Mouse (Mus musculus): ENCODE results near the gene Piezo1. TPM values are rescaled to one million over a fixed set of nuclear protein-coding genes. Genes with fewer than 3 reads are reported as not detected.

Piezo1 gene
- polyA plus RNA-seq, 1 experiment from 2014 or later = 15.5 TPM

- Histone ChIP-seq H3K4me3 (ENCODE audit: low read depth, low read length) (no peak overlapping the region), H3K9me3 (replicated peaks; ENCODE audit: control insufficient read depth, low read length) (no peaks in the 10 kb centered on the region), H3K27me3 (ENCODE audit: control insufficient read depth, insufficient read depth, low read depth, low read length) (no peaks in the 10 kb centered on the region), H3K27ac (ENCODE audit: low read length) (peak overlapping the region; percentile 65), H3K36me3 (ENCODE audit: control insufficient read depth, insufficient read depth) (no peaks in the 10 kb centered on the region), H3K4me2 (ENCODE audit: low read depth, low read length) (0 out of 2 replicates have a peak overlapping the region, but pooled peaks have one; percentile 2), H3K9ac (ENCODE audit: low read depth, low read length) (no peak overlapping the region; the same call in none of the 2 replicates), H3K4me1 (ENCODE audit: control insufficient read depth, low read depth, low read length) (peaks cover 75% of the 10 kb centered on the region)
- ATAC-seq (ENCODE audit: low read depth) = no peak
- WGBS (ENCODE audit: insufficient replicate concordance) = 49% methylated on average over 23 of the region's 23 CpGs
Observed at GRCm38 (mm10) chr8:122523652-122524360, 27.3 kb downstream of the Piezo1 start.

GRCm38 (mm10) chr8:122522796-122523651, 28.1 kb downstream of the Piezo1 start:
- Histone ChIP-seq H3K27ac (ENCODE audit: low read length) (peak overlapping the region; percentile 65), H3K9me3 (replicated peaks; ENCODE audit: control insufficient read depth, low read length) (no peaks in the 10 kb centered on the region), H3K27me3 (ENCODE audit: control insufficient read depth, insufficient read depth, low read depth, low read length) (no peaks in the 10 kb centered on the region), H3K9ac (ENCODE audit: low read depth, low read length) (no peak overlapping the region; the same call in 1 of the 2 replicates), H3K4me3 (ENCODE audit: low read depth, low read length) (no peak overlapping the region), H3K36me3 (ENCODE audit: control insufficient read depth, insufficient read depth) (no peaks in the 10 kb centered on the region), H3K4me2 (ENCODE audit: low read depth, low read length) (no peak overlapping the region), H3K4me1 (ENCODE audit: control insufficient read depth, low read depth, low read length) (peaks cover 79% of the 10 kb centered on the region)
- WGBS (ENCODE audit: insufficient replicate concordance) = 57% methylated on average over 14 of the region's 14 CpGs
- no peak for ATAC-seq (ENCODE audit: low read depth)

- Histone ChIP-seq H3K4me3 (ENCODE audit: low read depth, low read length) (no peak overlapping the region), H3K4me2 (ENCODE audit: low read depth, low read length) (no peak overlapping the region), H3K9me3 (replicated peaks; ENCODE audit: control insufficient read depth, low read length) (no peaks in the 10 kb centered on the region), H3K9ac (ENCODE audit: low read depth, low read length) (no peak overlapping the region), H3K27ac (ENCODE audit: low read length) (0 out of 2 replicates have a peak overlapping the region, but pooled peaks have one; percentile 46), H3K27me3 (ENCODE audit: control insufficient read depth, insufficient read depth, low read depth, low read length) (no peaks in the 10 kb centered on the region), H3K4me1 (ENCODE audit: control insufficient read depth, low read depth, low read length) (peaks cover 65% of the 10 kb centered on the region), H3K36me3 (ENCODE audit: control insufficient read depth, insufficient read depth) (no peaks in the 10 kb centered on the region)
- 56% methylated on average over 11 of the region's 11 CpGs for WGBS (ENCODE audit: insufficient replicate concordance)
- ATAC-seq (ENCODE audit: low read depth) = no peak
Observed at GRCm38 (mm10) chr8:122520611-122521010, 30.5 kb downstream of the Piezo1 start.

- no peak overlapping the region for H3K4me3 ChIP-seq (ENCODE audit: low read depth, low read length)
- H3K4me1 ChIP-seq (ENCODE audit: control insufficient read depth, low read depth, low read length) = peaks cover 36% of the 10 kb centered on the region
- peak; percentile 33; the same call in 1 of the 2 replicates for ATAC-seq (ENCODE audit: low read depth)
- H3K9ac ChIP-seq (ENCODE audit: low read depth, low read length) = no peak overlapping the region
- peak overlapping the region; percentile 47 for H3K27ac ChIP-seq (ENCODE audit: low read length)
- H3K9me3 ChIP-seq (replicated peaks; ENCODE audit: control insufficient read depth, low read length) = no peaks in the 10 kb centered on the region
- peaks cover 11% of the 10 kb centered on the region for H3K36me3 ChIP-seq (ENCODE audit: control insufficient read depth, insufficient read depth)
- 29% methylated on average over 6 of the region's 6 CpGs for WGBS (ENCODE audit: insufficient replicate concordance)
- H3K4me2 ChIP-seq (ENCODE audit: low read depth, low read length) = no peak overlapping the region
- H3K27me3 ChIP-seq (ENCODE audit: control insufficient read depth, insufficient read depth, low read depth, low read length) = no peaks in the 10 kb centered on the region
Observed at GRCm38 (mm10) chr8:122517541-122518190, 33.5 kb downstream of the Piezo1 start.

GRCm38 (mm10) chr8:122515699-122516098, 35.4 kb downstream of the Piezo1 start:
- no peak overlapping the region for H3K4me2 ChIP-seq (ENCODE audit: low read depth, low read length)
- peaks cover 28% of the 10 kb centered on the region for H3K4me1 ChIP-seq (ENCODE audit: control insufficient read depth, low read depth, low read length)
- ATAC-seq (ENCODE audit: low read depth) = no peak
- no peaks in the 10 kb centered on the region for H3K9me3 ChIP-seq (replicated peaks; ENCODE audit: control insufficient read depth, low read length)
- H3K27ac ChIP-seq (ENCODE audit: low read length) = no peak overlapping the region
- H3K27me3 ChIP-seq (ENCODE audit: control insufficient read depth, insufficient read depth, low read depth, low read length) = no peaks in the 10 kb centered on the region
- 85% methylated on average over 14 of the region's 14 CpGs for WGBS (ENCODE audit: insufficient replicate concordance)
- H3K9ac ChIP-seq (ENCODE audit: low read depth, low read length) = no peak overlapping the region
- H3K4me3 ChIP-seq (ENCODE audit: low read depth, low read length) = no peak overlapping the region
- peaks cover 13% of the 10 kb centered on the region for H3K36me3 ChIP-seq (ENCODE audit: control insufficient read depth, insufficient read depth)

- no peaks in the 10 kb centered on the region for H3K9me3 ChIP-seq (replicated peaks; ENCODE audit: control insufficient read depth, low read length)
- H3K27ac ChIP-seq (ENCODE audit: low read length) = no peak overlapping the region
- H3K27me3 ChIP-seq (ENCODE audit: control insufficient read depth, insufficient read depth, low read depth, low read length) = no peaks in the 10 kb centered on the region
- H3K9ac ChIP-seq (ENCODE audit: low read depth, low read length) = no peak overlapping the region
- ATAC-seq (ENCODE audit: low read depth) = no peak
- peaks cover 2% of the 10 kb centered on the region for H3K4me1 ChIP-seq (ENCODE audit: control insufficient read depth, low read depth, low read length)
- H3K4me2 ChIP-seq (ENCODE audit: low read depth, low read length) = no peak overlapping the region
- no peak overlapping the region for H3K4me3 ChIP-seq (ENCODE audit: low read depth, low read length)
- H3K36me3 ChIP-seq (ENCODE audit: control insufficient read depth, insufficient read depth) = peaks cover 13% of the 10 kb centered on the region
- 71% methylated on average over 7 of the region's 7 CpGs for WGBS (ENCODE audit: insufficient replicate concordance)
Observed at GRCm38 (mm10) chr8:122512392-122512791, 38.7 kb downstream of the Piezo1 start.

- no peak overlapping the region for H3K9ac ChIP-seq (ENCODE audit: low read depth, low read length)
- H3K36me3 ChIP-seq (ENCODE audit: control insufficient read depth, insufficient read depth) = peaks cover 16% of the 10 kb centered on the region
- H3K27ac ChIP-seq (ENCODE audit: low read length) = no peak overlapping the region
Observed at GRCm38 (mm10) chr8:122511552-122511951, 39.6 kb downstream of the Piezo1 start.

GRCm38 (mm10) chr8:122500856-122501255, 50.3 kb downstream of the Piezo1 start:
- WGBS (ENCODE audit: insufficient replicate concordance) = 35% methylated on average over 10 of the region's 10 CpGs
- no peak overlapping the region for H3K9ac ChIP-seq (ENCODE audit: low read depth, low read length)
- no peaks in the 10 kb centered on the region for H3K9me3 ChIP-seq (replicated peaks; ENCODE audit: control insufficient read depth, low read length)
- ATAC-seq (ENCODE audit: low read depth) = peak; percentile 61
- H3K4me3 ChIP-seq (ENCODE audit: low read depth, low read length) = no peak overlapping the region
- peaks cover 65% of the 10 kb centered on the region for H3K36me3 ChIP-seq (ENCODE audit: control insufficient read depth, insufficient read depth)
- no peaks in the 10 kb centered on the region for H3K4me1 ChIP-seq (ENCODE audit: control insufficient read depth, low read depth, low read length)
- no peak overlapping the region for H3K4me2 ChIP-seq (ENCODE audit: low read depth, low read length)
- no peaks in the 10 kb centered on the region for H3K27me3 ChIP-seq (ENCODE audit: control insufficient read depth, insufficient read depth, low read depth, low read length)
- no peak overlapping the region for H3K27ac ChIP-seq (ENCODE audit: low read length)

More at GRCm38 (mm10) chr8:122511552-122511951, 39.6 kb downstream of the Piezo1 start:
- no peaks in the 10 kb centered on the region for H3K9me3 ChIP-seq (replicated peaks; ENCODE audit: control insufficient read depth, low read length)
- no peak overlapping the region for H3K4me2 ChIP-seq (ENCODE audit: low read depth, low read length)
- H3K4me3 ChIP-seq (ENCODE audit: low read depth, low read length) = no peak overlapping the region
- no peaks in the 10 kb centered on the region for H3K27me3 ChIP-seq (ENCODE audit: control insufficient read depth, insufficient read depth, low read depth, low read length)
- 81% methylated on average over 16 of the region's 16 CpGs for WGBS (ENCODE audit: insufficient replicate concordance)
- no peak for ATAC-seq (ENCODE audit: low read depth)
- no peaks in the 10 kb centered on the region; the same call in 1 of the 2 replicates for H3K4me1 ChIP-seq (ENCODE audit: control insufficient read depth, low read depth, low read length)

Measured in liver, embryonic 16.5 days (tissue).